Mouse (Mus musculus) heart, adult 9 months (tissue): Measurements from ENCODE around the gene 2310002L09Rik.
"Not testable (repeated sequence)": the region's sequence is repeated elsewhere in the genome, so short reads cannot be mapped to it uniquely, and the experiment has no call there.

Experiments used
- DNase-seq, 2 experiments: peaks; one replicate each; pipeline ENCODE4 v3.0.0; 2022; ENCODE audit warnings: low spot score in 2 of 2

2310002L09Rik gene

GRCm38 (mm10) chr4:73950375-73950896 lies at the start of gene 2310002L09Rik:
Gene 2310002L09Rik (minus strand): TSS chr4:73950846.
- DNase-seq: peak in 1 of 2 experiments; percentile 7

- peak in 1 of 2 experiments; percentile 14 for DNase-seq
Measured at GRCm38 (mm10) chr4:73980454-73980853, 29.8 kb upstream of the 2310002L09Rik start.

GRCm38 (mm10) chr4:73920660-73921059 lies 30.0 kb downstream of the 2310002L09Rik start, which contains the start of gene Gm11756:
Gene Gm11756 (minus strand): TSS chr4:73920760.
- DNase-seq: not testable (repeated sequence)

GRCm38 (mm10) chr4:73905853-73906252 lies 44.8 kb downstream of the 2310002L09Rik start, which contains the start of gene Gm13871:
Gene Gm13871 (minus strand): TSS chr4:73905953.
- DNase-seq: not testable (repeated sequence)

- not testable (repeated sequence) for DNase-seq
Measured at GRCm38 (mm10) chr4:73891012-73891411, 59.6 kb downstream of the 2310002L09Rik start, which contains the start of gene Gm11757. Gene Gm11757 (minus strand): TSS chr4:73891112.
